In the genomic region with DNA sequence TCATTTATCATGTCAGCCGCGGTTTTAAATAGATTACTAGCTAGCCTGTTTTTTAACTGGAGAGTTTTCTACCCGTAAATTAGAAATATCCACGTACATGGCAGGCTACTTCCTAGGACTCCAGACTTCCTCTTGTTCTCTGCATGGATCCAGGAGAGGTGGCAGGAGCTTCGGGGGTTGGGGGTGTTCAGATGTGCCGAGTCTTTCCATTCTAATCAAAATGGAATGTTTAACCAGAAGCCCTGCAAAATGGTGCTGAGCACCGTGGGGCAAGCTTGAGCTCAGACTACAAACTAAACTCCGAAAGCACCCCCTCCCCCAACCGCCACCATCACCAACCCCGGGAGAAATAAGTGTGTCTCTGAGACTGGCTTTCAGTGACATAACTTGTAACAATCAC, we compare ENCODE assay signal across 8 mouse cellular contexts.
DNase-seq lines count a peak whose midpoint lies in the region; ATAC-seq and TF ChIP-seq lines count a peak whose summit lies in the region.

No protein-coding gene starts in this region.

- WGBS in heart, embryonic 11.5 days (ENCODE audit: insufficient replicate concordance) = 8% methylated on average over 10 of the region's 10 CpGs
- 5% methylated on average over 10 of the region's 10 CpGs for WGBS in hindbrain, embryonic 16.5 days
- WGBS in midbrain, embryonic 12.5 days = 9% methylated on average over 10 of the region's 10 CpGs

- peak overlapping the region; percentile 77 for H3K4me2 ChIP-seq in heart, embryonic 11.5 days
- H3K4me2 ChIP-seq in hindbrain, embryonic 16.5 days (ENCODE audit: low read length) = peak overlapping the region; percentile 77
- H3K4me2 ChIP-seq in midbrain, embryonic 12.5 days (replicated peaks) = peak overlapping the region; percentile 57

- H3K9ac ChIP-seq in heart, embryonic 11.5 days (ENCODE audit: low read depth, low read length) = peak overlapping the region; percentile 63; the same call in 1 of the 2 replicates
- H3K9ac ChIP-seq in hindbrain, embryonic 16.5 days (ENCODE audit: low read depth, low read length) = no peak overlapping the region; the same call in 1 of the 2 replicates
- H3K9ac ChIP-seq in midbrain, embryonic 12.5 days (replicated peaks) = 0 out of 2 replicates have a peak overlapping the region, but pooled peaks have one; percentile 12

- peaks cover 17% of the 10 kb centered on the region for H3K27me3 ChIP-seq in heart, embryonic 11.5 days (ENCODE audit: control insufficient read depth, insufficient read depth, low read length)
- peaks cover 5% of the 10 kb centered on the region for H3K27me3 ChIP-seq in hindbrain, embryonic 16.5 days (replicated peaks; ENCODE audit: control insufficient read depth, insufficient read depth, low read length)
- H3K27me3 ChIP-seq in midbrain, embryonic 12.5 days = peaks cover 26% of the 10 kb centered on the region

- H3K9me3 ChIP-seq in heart, embryonic 11.5 days (replicated peaks; ENCODE audit: control insufficient read depth, low read length) = no peaks in the 10 kb centered on the region
- H3K9me3 ChIP-seq in hindbrain, embryonic 16.5 days (ENCODE audit: control insufficient read depth, low read length) = no peaks in the 10 kb centered on the region
- H3K9me3 ChIP-seq in midbrain, embryonic 12.5 days = 0 out of 2 replicates have a peak, but pooled peaks cover 4% of the 10 kb centered on the region

- H3K4me3 ChIP-seq in heart, embryonic 11.5 days (ENCODE audit: low read depth, low read length) = peak overlapping the region; percentile 35
- peak overlapping the region; percentile 41; the same call in 1 of the 2 replicates for H3K4me3 ChIP-seq in bone marrow macrophage, adult 2 months (ENCODE audit: insufficient read depth, low read length)
- peak overlapping the region; percentile 38 for H3K4me3 ChIP-seq in hindbrain, embryonic 16.5 days (ENCODE audit: low read length)
- H3K4me3 ChIP-seq in midbrain, embryonic 12.5 days = peak overlapping the region; percentile 26

- H3K4me1 ChIP-seq in heart, embryonic 11.5 days (ENCODE audit: control insufficient read depth, insufficient read depth, low read length) = peaks cover 6% of the 10 kb centered on the region
- peaks cover 14% of the 10 kb centered on the region for H3K4me1 ChIP-seq in bone marrow macrophage, adult 2 months (ENCODE audit: control insufficient read depth, insufficient read depth, low read length)
- peaks cover 14% of the 10 kb centered on the region for H3K4me1 ChIP-seq in hindbrain, embryonic 16.5 days (ENCODE audit: control insufficient read depth, insufficient read depth, low read depth, low read length)
- H3K4me1 ChIP-seq in midbrain, embryonic 12.5 days = peaks cover 16% of the 10 kb centered on the region

- no peak overlapping the region for H3K27ac ChIP-seq in heart, embryonic 11.5 days (ENCODE audit: low read depth, low read length)
- no peak overlapping the region for H3K27ac ChIP-seq in bone marrow macrophage, adult 2 months (ENCODE audit: insufficient read depth, low read depth, low read length)
- H3K27ac ChIP-seq in hindbrain, embryonic 16.5 days (ENCODE audit: low read depth, low read length) = no peak overlapping the region
- peak overlapping the region; percentile 77 for H3K27ac ChIP-seq in midbrain, embryonic 12.5 days (replicated peaks)

- no peaks in the 10 kb centered on the region for H3K36me3 ChIP-seq in heart, embryonic 11.5 days (ENCODE audit: control insufficient read depth, insufficient read depth, low read length)
- H3K36me3 ChIP-seq in hindbrain, embryonic 16.5 days (ENCODE audit: control insufficient read depth, insufficient read depth, low read length) = no peaks in the 10 kb centered on the region
- H3K36me3 ChIP-seq in midbrain, embryonic 12.5 days = no peaks in the 10 kb centered on the region

- DNase-seq in heart, adult 8-10 months (ENCODE audit: low spot score) = no peak
- DNase-seq in right cerebral cortex, postnatal 14 days = no peak
- no peak for DNase-seq in cerebellum, adult 11-12 months
- DNase-seq in urinary bladder, adult 2 months (ENCODE audit: low spot score) = no peak

- TF ChIP-seq CTCF in bone marrow macrophage, adult 2 months (IDR thresholded peaks at IDR 0.05; ENCODE audit: low read depth, low read length) = no peak

- TF ChIP-seq POLR2A in bone marrow macrophage, adult 2 months (IDR thresholded peaks at IDR 0.05; ENCODE audit: borderline replicate concordance, low read depth, low read length) = no peak

- ATAC-seq in heart, embryonic 11.5 days (replicated peaks; ENCODE audit: insufficient number of reproducible peaks, low FRiP score, low TSS enrichment) = no peak
- ATAC-seq in hindbrain, embryonic 16.5 days = no peak
- no peak for ATAC-seq in midbrain, embryonic 12.5 days (ENCODE audit: low FRiP score, low read depth)
